Mouse (Mus musculus) intestine, embryonic 15.5 days (tissue): Measurements from ENCODE around the gene Snx13. TPM values are rescaled to one million over a fixed set of nuclear protein-coding genes. Genes with fewer than 3 reads are reported as not detected.

Source experiments
- ATAC-seq: fragments of 200-750 bp; cut with Nextera tagmentation; 2 replicates; pipeline ENCODE4 v1.8.0; 2017; ENCODE audit warnings: moderate TSS enrichment, moderate library complexity
- H3K27ac ChIP-seq: fragments of 300-500 bp; sonication (generic); 2 replicates; pipeline ENCODE4 v1.5.1; 2015; ENCODE audit warnings: mild to moderate bottlenecking, inconsistent platforms
- H3K27me3 ChIP-seq: fragments of 300-500 bp; sonication (generic); replicated peaks from 2 replicates; pipeline ENCODE4 v1.6.1; 2015; ENCODE audit warnings: inconsistent platforms
- H3K36me3 ChIP-seq: fragments of 300-500 bp; sonication (generic); 2 replicates; pipeline ENCODE4 v1.6.1; 2015; ENCODE audit warnings: inconsistent platforms
- H3K4me1 ChIP-seq: fragments of 300-500 bp; sonication (generic); replicated peaks from 2 replicates; pipeline ENCODE4 v1.6.1; 2015; ENCODE audit warnings: inconsistent platforms
- H3K4me2 ChIP-seq: fragments of 300-500 bp; sonication (generic); replicated peaks from 2 replicates; pipeline ENCODE4 v1.6.1; 2015; ENCODE audit warnings: mild to moderate bottlenecking, inconsistent platforms
- H3K4me3 ChIP-seq: fragments of 300-500 bp; sonication (generic); replicated peaks from 2 replicates; pipeline ENCODE4 v1.5.1; 2015; ENCODE audit warnings: inconsistent platforms
- H3K9ac ChIP-seq: fragments of 300-500 bp; sonication (generic); 2 replicates; pipeline ENCODE4 v1.6.1; 2015; ENCODE audit warnings: inconsistent platforms
- H3K9me3 ChIP-seq: fragments of 300-500 bp; sonication (generic); 2 replicates; pipeline ENCODE4 v1.6.1; 2016; ENCODE audit warnings: inconsistent platforms
- WGBS: fragments of 180-500 bp; shearing (Covaris S2); methylation state at CpG from one replicate; pipeline ENCODE4 v1.1.7; 2015; 5-methylcytosine and 5-hydroxymethylcytosine counted together
- polyA plus RNA-seq: library from polyadenylated mRNA; unstranded; fragments of >200 nt; fragmentation: Nextera tagmentation; extraction: Ambion mirVana; gene quantifications from 2 replicates; pipeline ENCODE4 v1.2.1, GENCODE M21; 2015

The Snx13 gene
- polyA plus RNA-seq, 1 experiment from 2014 or later, result 29.5 TPM

GRCm38 (mm10) chr12:35050964-35051758, 4.2 kb downstream of the Snx13 start:
- Histone ChIP-seq H3K4me3 (no peak overlapping the region), H3K4me2 (no peak overlapping the region), H3K9ac (no peak overlapping the region), H3K9me3 (no peaks in the 10 kb centered on the region), H3K36me3 (no peaks in the 10 kb centered on the region), H3K27me3 (no peaks in the 10 kb centered on the region), H3K27ac (no peak overlapping the region), H3K4me1 (0 out of 2 replicates have a peak, but pooled peaks cover 3% of the 10 kb centered on the region)
- ATAC-seq, result no peak
- WGBS, result 62% methylated on average over 7 of the region's 7 CpGs

GRCm38 (mm10) chr12:35054420-35054819, 7.4 kb downstream of the Snx13 start:
- ATAC-seq, result no peak
- H3K4me2 ChIP-seq, result no peak overlapping the region
- 0 out of 2 replicates have a peak, but pooled peaks cover 3% of the 10 kb centered on the region for H3K4me1 ChIP-seq
- no peak overlapping the region for H3K9ac ChIP-seq
- 82% methylated on average over 6 of the region's 6 CpGs for WGBS
- H3K9me3 ChIP-seq, result no peaks in the 10 kb centered on the region
- no peak overlapping the region for H3K27ac ChIP-seq
- H3K27me3 ChIP-seq, result no peaks in the 10 kb centered on the region
- no peak overlapping the region for H3K4me3 ChIP-seq
- no peaks in the 10 kb centered on the region for H3K36me3 ChIP-seq

- H3K27me3 ChIP-seq, result no peaks in the 10 kb centered on the region
- no peak overlapping the region for H3K9ac ChIP-seq
- H3K4me1 ChIP-seq, result 0 out of 2 replicates have a peak, but pooled peaks cover 3% of the 10 kb centered on the region
- no peak overlapping the region for H3K4me2 ChIP-seq
- H3K9me3 ChIP-seq, result no peaks in the 10 kb centered on the region
- ATAC-seq, result no peak
- no peak overlapping the region for H3K27ac ChIP-seq
- WGBS, result 77% methylated on average over 7 of the region's 7 CpGs
- H3K4me3 ChIP-seq, result no peak overlapping the region
- H3K36me3 ChIP-seq, result no peaks in the 10 kb centered on the region
These were observed 8.4 kb downstream of the Snx13 start for GRCm38 (mm10) chr12:35055114-35056095.

- no peak for ATAC-seq
- no peaks in the 10 kb centered on the region for H3K4me1 ChIP-seq
- no peaks in the 10 kb centered on the region for H3K27me3 ChIP-seq
- H3K36me3 ChIP-seq, result no peaks in the 10 kb centered on the region
- 71% methylated on average over 3 of the region's 3 CpGs for WGBS
- H3K4me2 ChIP-seq, result no peak overlapping the region
- H3K9me3 ChIP-seq, result no peaks in the 10 kb centered on the region
- H3K27ac ChIP-seq, result no peak overlapping the region
- H3K4me3 ChIP-seq, result no peak overlapping the region
- H3K9ac ChIP-seq, result no peak overlapping the region
These were observed 16.9 kb downstream of the Snx13 start for GRCm38 (mm10) chr12:35063697-35064468.

GRCm38 (mm10) chr12:35067621-35068020, 20.6 kb downstream of the Snx13 start:
- Histone ChIP-seq H3K4me3 (no peak overlapping the region), H3K27me3 (no peaks in the 10 kb centered on the region), H3K4me2 (no peak overlapping the region), H3K36me3 (no peaks in the 10 kb centered on the region), H3K4me1 (no peaks in the 10 kb centered on the region), H3K9me3 (no peaks in the 10 kb centered on the region), H3K27ac (no peak overlapping the region), H3K9ac (no peak overlapping the region)
- ATAC-seq, result no peak

GRCm38 (mm10) chr12:35071336-35071735, 24.4 kb downstream of the Snx13 start:
- no peak overlapping the region for H3K9ac ChIP-seq
- no peaks in the 10 kb centered on the region for H3K36me3 ChIP-seq
- no peaks in the 10 kb centered on the region for H3K27me3 ChIP-seq
- H3K27ac ChIP-seq, result no peak overlapping the region
- no peaks in the 10 kb centered on the region for H3K4me1 ChIP-seq
- no peak for ATAC-seq
- no peak overlapping the region for H3K4me2 ChIP-seq
- no peaks in the 10 kb centered on the region for H3K9me3 ChIP-seq
- no peak overlapping the region for H3K4me3 ChIP-seq

- H3K4me2 ChIP-seq, result no peak overlapping the region
- no peak for ATAC-seq
These were observed 25.2 kb downstream of the Snx13 start for GRCm38 (mm10) chr12:35072178-35072577.

GRCm38 (mm10) chr12:35075993-35076392, 29.0 kb downstream of the Snx13 start:
- no peak overlapping the region for H3K9ac ChIP-seq
- H3K27ac ChIP-seq, result no peak overlapping the region
- 88% methylated on average over 3 of the region's 3 CpGs for WGBS
- ATAC-seq, result no peak
- no peaks in the 10 kb centered on the region for H3K4me1 ChIP-seq
- H3K4me2 ChIP-seq, result no peak overlapping the region
- no peaks in the 10 kb centered on the region for H3K27me3 ChIP-seq
- no peaks in the 10 kb centered on the region for H3K9me3 ChIP-seq
- H3K36me3 ChIP-seq, result no peaks in the 10 kb centered on the region
- no peak overlapping the region for H3K4me3 ChIP-seq

More at GRCm38 (mm10) chr12:35072178-35072577, 25.2 kb downstream of the Snx13 start:
- Histone ChIP-seq H3K36me3 (no peaks in the 10 kb centered on the region), H3K27ac (no peak overlapping the region), H3K9me3 (no peaks in the 10 kb centered on the region), H3K4me3 (no peak overlapping the region), H3K9ac (no peak overlapping the region), H3K27me3 (no peaks in the 10 kb centered on the region), H3K4me1 (no peaks in the 10 kb centered on the region)

GRCm38 (mm10) chr12:35123549-35123948, 76.6 kb downstream of the Snx13 start:
- 61% methylated on average over 3 of the region's 3 CpGs for WGBS
- no peak overlapping the region for H3K27ac ChIP-seq
- H3K4me1 ChIP-seq, result no peaks in the 10 kb centered on the region
- H3K9ac ChIP-seq, result no peak overlapping the region
- ATAC-seq, result no peak
- H3K4me2 ChIP-seq, result no peak overlapping the region
- no peaks in the 10 kb centered on the region for H3K36me3 ChIP-seq
- H3K4me3 ChIP-seq, result no peak overlapping the region
- no peaks in the 10 kb centered on the region for H3K9me3 ChIP-seq
- no peaks in the 10 kb centered on the region for H3K27me3 ChIP-seq

- no peak overlapping the region for H3K27ac ChIP-seq
- H3K4me3 ChIP-seq, result no peak overlapping the region
- H3K9ac ChIP-seq, result no peak overlapping the region
- H3K4me2 ChIP-seq, result no peak overlapping the region
- 79% methylated on average over 4 of the region's 4 CpGs for WGBS
- H3K9me3 ChIP-seq, result no peaks in the 10 kb centered on the region
- H3K4me1 ChIP-seq, result no peaks in the 10 kb centered on the region
- no peaks in the 10 kb centered on the region for H3K36me3 ChIP-seq
- H3K27me3 ChIP-seq, result no peaks in the 10 kb centered on the region
- no peak for ATAC-seq
These were observed 106.2 kb downstream of the Snx13 start for GRCm38 (mm10) chr12:35153186-35153585.

- no peaks in the 10 kb centered on the region for H3K36me3 ChIP-seq
- no peak overlapping the region for H3K4me3 ChIP-seq
- H3K4me1 ChIP-seq, result no peaks in the 10 kb centered on the region
- no peaks in the 10 kb centered on the region for H3K27me3 ChIP-seq
- no peak overlapping the region for H3K27ac ChIP-seq
- no peak overlapping the region for H3K4me2 ChIP-seq
- no peak for ATAC-seq
- WGBS, result 62% methylated on average over 3 of the region's 3 CpGs
- H3K9me3 ChIP-seq, result no peaks in the 10 kb centered on the region
- no peak overlapping the region for H3K9ac ChIP-seq
These were observed 107.2 kb downstream of the Snx13 start for GRCm38 (mm10) chr12:35154149-35154548.

GRCm38 (mm10) chr12:35157237-35157636, 110.3 kb downstream of the Snx13 start:
- H3K9me3 ChIP-seq, result no peaks in the 10 kb centered on the region
- no peak for ATAC-seq
- H3K4me2 ChIP-seq, result no peak overlapping the region
- 61% methylated on average over 4 of the region's 4 CpGs for WGBS
- H3K4me1 ChIP-seq, result no peaks in the 10 kb centered on the region
- no peak overlapping the region for H3K27ac ChIP-seq
- H3K27me3 ChIP-seq, result no peaks in the 10 kb centered on the region
- H3K9ac ChIP-seq, result no peak overlapping the region
- no peaks in the 10 kb centered on the region for H3K36me3 ChIP-seq
- H3K4me3 ChIP-seq, result no peak overlapping the region
